Mouse (Mus musculus) olfactory bulb, adult 2 months (tissue): Measurements from ENCODE around the gene Dnaic2. TPM values are rescaled to one million over a fixed set of nuclear protein-coding genes. Genes with fewer than 3 reads are reported as not detected.
A peak's percentile ranks its signal among the peaks of the same experiment; 100 is the strongest.

Experiments used
- H3K27ac ChIP-seq: fragments of 200-500 bp; 2 replicates; pipeline ENCODE4 v1.5.1; 2012; ENCODE audit warnings: low read depth, low read length; ENCODE audit not compliant: insufficient read depth
- H3K4me1 ChIP-seq: fragments of 200-500 bp; 2 replicates; pipeline ENCODE4 v1.6.1; 2012; ENCODE audit warnings: low read length; ENCODE audit not compliant: control insufficient read depth, insufficient read depth
- H3K4me3 ChIP-seq: fragments of 200-500 bp; 2 replicates; pipeline ENCODE4 v1.5.1; 2012; ENCODE audit warnings: mild to moderate bottlenecking, low read depth, low read length, moderate library complexity; ENCODE audit not compliant: insufficient read depth
- CTCF ChIP-seq: fragments of 200-500 bp; IDR thresholded peaks from 2 replicates; pipeline ENCODE4 v1.5.1; 2012; ENCODE audit warnings: low read depth, mild to moderate bottlenecking, low read length, moderate library complexity; ENCODE audit not compliant: insufficient read depth
- POLR2A ChIP-seq: fragments of 200-500 bp; IDR thresholded peaks from 2 replicates; pipeline ENCODE4 v1.6.1; 2012; ENCODE audit warnings: mild to moderate bottlenecking, low read depth, low read length, moderate library complexity; ENCODE audit not compliant: insufficient read depth
- WGBS: fragments of 180-500 bp; shearing (Covaris S2); methylation state at CpG from one replicate; pipeline ENCODE4 v1.1.7; 2018; 5-methylcytosine and 5-hydroxymethylcytosine counted together
- polyA plus RNA-seq: library from polyadenylated mRNA; stranded (reverse); fragments of >200 nt; gene quantifications from 2 replicates; pipeline ENCODE4 v1.2.4, GENCODE M21; 2012; ENCODE audit warnings: low replicate concordance; ENCODE audit not compliant: missing spikeins, insufficient read depth, insufficient read length

Dnaic2 gene
- polyA plus RNA-seq, 1 experiment: not detected

DNA sequence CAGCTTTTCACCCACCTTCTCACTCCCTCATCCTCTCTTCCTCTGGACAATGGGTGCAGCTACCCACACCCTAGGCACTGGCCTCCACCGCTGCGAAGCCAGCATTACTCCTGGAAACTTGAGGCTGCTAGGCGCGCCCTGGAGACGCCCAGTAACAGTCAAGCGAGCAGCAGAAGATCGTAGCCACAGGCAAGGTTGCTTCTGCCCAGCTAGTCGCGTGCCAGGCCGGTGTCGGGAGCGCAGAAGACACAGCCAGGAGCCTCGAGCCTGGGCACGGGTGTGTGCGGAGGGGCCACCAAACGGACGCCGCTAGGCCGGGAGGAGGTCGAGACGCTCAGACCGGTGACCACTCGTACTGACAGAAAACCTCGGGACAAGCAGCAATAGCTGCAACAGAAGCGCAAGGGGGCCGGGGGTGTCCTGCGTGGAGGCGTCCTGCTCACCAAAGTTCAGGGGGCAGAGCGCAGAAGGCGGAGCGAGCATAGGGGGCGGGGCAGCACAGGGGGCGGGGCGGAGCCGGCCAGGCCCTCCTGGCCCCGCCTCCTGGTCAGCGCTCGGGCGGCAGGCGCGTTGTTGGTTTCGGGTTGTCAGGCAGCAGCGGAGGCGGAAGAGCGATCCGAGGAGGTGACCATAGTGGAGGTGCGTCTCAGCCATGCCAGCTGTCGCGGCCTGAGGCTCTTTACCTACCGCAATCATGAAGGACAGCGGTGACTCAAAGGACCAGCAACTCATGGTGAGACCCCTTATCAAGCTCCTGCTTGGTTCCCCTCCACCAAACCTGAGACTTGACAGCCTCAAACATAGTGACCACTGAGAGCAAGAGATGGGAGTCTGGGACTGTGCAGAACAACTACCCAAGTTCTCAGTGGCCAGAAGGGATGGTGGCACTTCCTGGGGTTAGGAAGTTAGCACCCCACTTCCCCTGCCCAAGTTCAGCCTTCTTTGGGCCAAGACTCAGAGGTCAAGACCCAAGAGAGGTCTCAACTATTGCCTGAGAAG, 37.9 kb downstream of the Dnaic2 start, which contains the start of gene Kif19a:
Gene Kif19a, plus strand, starts transcription at position 569 of the 999 bp plus-strand sequence.
- 9% methylated on average over 51 of the region's 51 CpGs for WGBS
- Histone ChIP-seq H3K4me1 (peaks cover 10% of the 10 kb centered on the region), H3K27ac (no peak within 1 kb of the TSS), H3K4me3 (peak within 1 kb of the TSS; percentile 44)
- TF ChIP-seq CTCF (no peak), POLR2A (no peak)

DNA sequence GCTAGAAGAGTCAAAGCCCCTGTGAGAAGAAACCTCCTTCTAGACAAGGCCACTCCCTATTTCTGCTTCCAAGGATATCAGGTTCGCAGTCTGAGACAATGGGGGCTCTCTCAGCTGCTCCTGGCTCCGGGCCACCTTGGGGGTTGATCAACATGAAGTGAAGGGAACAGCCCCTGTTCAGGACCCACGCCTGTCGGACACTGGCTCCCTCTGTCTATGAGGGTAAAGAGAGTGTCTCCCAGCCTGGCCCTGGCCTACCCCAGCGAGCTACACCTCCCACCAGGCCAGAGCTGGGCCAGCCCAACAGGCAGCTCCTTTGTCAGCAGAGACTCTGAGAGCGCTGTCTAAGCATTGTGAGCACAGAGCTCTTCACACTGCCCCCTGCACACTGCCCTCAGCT, 42.7 kb downstream of the Dnaic2 start:
- H3K4me3 ChIP-seq: no peak overlapping the region
- TF ChIP-seq POLR2A: no peak
- no peak for TF ChIP-seq CTCF
- 70% methylated on average over 6 of the region's 6 CpGs for WGBS
- H3K27ac ChIP-seq: no peak overlapping the region
- peaks cover 10% of the 10 kb centered on the region for H3K4me1 ChIP-seq

DNA sequence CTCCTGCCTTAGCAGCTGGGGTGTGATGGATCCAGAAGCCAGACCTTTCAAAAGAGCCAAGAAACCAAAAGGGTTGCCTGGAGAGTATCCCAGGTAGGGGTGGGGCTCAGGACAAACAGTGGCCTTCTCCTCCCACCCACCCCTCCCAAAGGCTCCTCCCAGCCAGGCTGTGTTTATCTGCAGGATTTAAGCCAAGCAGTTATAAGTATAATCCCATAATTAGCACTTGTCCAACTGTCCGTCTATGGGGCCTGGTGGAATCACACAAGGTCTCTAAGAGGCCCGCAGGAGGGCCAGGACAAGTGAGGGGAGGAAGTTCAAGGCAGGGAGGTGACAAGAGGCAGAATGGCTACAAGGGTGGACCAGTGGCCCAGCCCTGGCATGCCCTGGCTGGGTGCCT, 44.7 kb downstream of the Dnaic2 start:
- Histone ChIP-seq H3K4me1 (0 out of 2 replicates have a peak, but pooled peaks cover 3% of the 10 kb centered on the region), H3K27ac (no peak overlapping the region), H3K4me3 (no peak overlapping the region)
- TF ChIP-seq CTCF (no peak), POLR2A (no peak)
- 84% methylated on average over 2 of the region's 2 CpGs for whole genome bisulfite sequencing

- no peak overlapping the region for H3K27ac ChIP-seq
- WGBS: 69% methylated on average over 9 of the region's 9 CpGs
- TF ChIP-seq POLR2A (no peak), CTCF (no peak)
Measured at GRCm38 (mm10) chr11:114780076-114780475, 52.9 kb downstream of the Dnaic2 start.

GRCm38 (mm10) chr11:114785892-114786291, 58.7 kb downstream of the Dnaic2 start:
- Histone ChIP-seq H3K4me1 (peaks cover 17% of the 10 kb centered on the region), H3K4me3 (peak overlapping the region; percentile 35), H3K27ac (no peak overlapping the region)
- WGBS: 72% methylated on average over 10 of the region's 10 CpGs
- TF ChIP-seq POLR2A: no peak
- no peak for TF ChIP-seq CTCF

More at GRCm38 (mm10) chr11:114780076-114780475, 52.9 kb downstream of the Dnaic2 start:
- Histone ChIP-seq H3K4me1 (peaks cover 10% of the 10 kb centered on the region; the same call in 1 of the 2 replicates), H3K4me3 (no peak overlapping the region)

DNA sequence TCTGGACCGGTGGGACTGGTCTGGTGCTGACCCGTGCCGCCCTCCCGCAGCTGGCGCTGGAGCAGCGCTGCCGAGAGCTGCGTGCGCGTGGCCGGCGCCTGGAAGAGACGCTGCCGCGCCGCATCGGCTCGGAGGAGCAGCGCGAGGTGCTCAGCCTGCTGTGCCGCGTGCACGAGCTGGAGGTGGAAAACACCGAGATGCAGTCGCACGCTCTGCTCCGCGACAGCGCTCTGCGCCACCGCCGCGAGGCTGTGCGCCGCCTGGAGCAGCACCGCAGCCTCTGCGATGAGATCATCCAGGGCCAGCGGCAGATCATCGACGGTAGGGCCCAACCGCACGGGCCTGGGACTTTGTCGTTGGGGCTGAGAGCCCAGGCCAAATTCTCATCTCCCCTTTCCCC, 59.1 kb downstream of the Dnaic2 start:
- no peak overlapping the region for H3K27ac ChIP-seq
- peaks cover 19% of the 10 kb centered on the region for H3K4me1 ChIP-seq
- 7% methylated on average over 43 of the region's 43 CpGs for WGBS
- TF ChIP-seq CTCF (no peak), POLR2A (no peak)
- H3K4me3 ChIP-seq: peak overlapping the region; percentile 35

GRCm38 (mm10) chr11:114787611-114788010, 60.4 kb downstream of the Dnaic2 start:
- H3K27ac ChIP-seq: no peak overlapping the region
- no peak overlapping the region for H3K4me3 ChIP-seq
- WGBS: 79% methylated on average over 3 of the region's 3 CpGs
- TF ChIP-seq POLR2A (no peak), CTCF (no peak)
- H3K4me1 ChIP-seq: peaks cover 27% of the 10 kb centered on the region

DNA sequence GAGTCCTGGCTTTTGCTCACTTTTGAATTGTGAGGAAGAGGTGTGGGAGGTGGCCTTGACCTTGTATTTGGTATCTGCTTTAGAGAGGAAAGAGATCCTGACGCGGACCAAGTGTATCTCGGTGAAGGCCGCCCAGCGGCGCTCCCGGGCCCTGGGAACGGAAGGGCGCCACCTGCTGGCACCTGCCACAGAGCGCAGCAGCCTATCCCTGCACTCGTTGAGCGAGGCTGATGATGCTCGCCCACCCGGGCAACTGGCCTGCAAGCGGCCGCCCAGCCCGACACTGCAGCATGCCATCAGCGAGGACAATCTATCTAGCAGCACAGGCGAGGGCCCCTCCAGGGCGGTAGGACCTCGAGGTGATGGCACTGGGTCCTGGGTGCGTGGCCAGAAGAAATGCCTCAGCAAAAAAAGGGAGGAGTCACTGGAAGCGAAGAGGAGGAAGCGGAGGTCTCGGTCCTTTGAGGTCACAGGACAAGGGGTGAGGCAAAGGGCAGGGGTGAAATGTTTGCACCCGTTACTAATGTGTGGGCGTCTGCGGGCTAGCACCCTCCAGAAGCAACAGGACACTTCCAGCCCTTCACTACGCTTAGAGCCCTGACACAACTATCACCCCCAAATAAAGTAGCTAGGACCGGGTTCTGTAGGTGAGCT, 62.0 kb downstream of the Dnaic2 start:
- TF ChIP-seq CTCF: peak; percentile 96
- no peak for TF ChIP-seq POLR2A
- 18% methylated on average over 30 of the region's 30 CpGs for WGBS
- no peak overlapping the region for H3K27ac ChIP-seq
- peak overlapping the region; percentile 25 for H3K4me3 ChIP-seq
- H3K4me1 ChIP-seq: peaks cover 39% of the 10 kb centered on the region

DNA sequence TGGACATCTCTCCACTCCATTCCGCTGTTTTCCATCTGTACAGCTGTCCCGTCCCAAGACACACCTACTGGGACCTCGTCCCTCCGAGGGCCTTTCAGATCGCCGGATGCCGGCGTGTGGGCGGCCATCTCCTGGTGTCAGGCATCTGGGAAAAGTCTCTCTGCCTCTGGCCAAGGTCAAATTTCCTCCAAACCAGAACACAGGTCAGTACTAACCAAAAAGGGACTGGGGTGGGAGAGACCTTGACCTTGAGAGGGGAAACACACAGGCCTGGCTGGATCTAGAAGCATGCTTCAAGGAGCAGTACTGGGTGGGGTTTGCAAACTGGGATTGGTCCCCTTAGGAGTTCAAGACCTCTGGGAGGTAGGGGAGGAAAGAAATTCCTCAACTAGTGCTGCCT, 62.5 kb downstream of the Dnaic2 start:
- Histone ChIP-seq H3K4me1 (peaks cover 43% of the 10 kb centered on the region), H3K27ac (no peak overlapping the region), H3K4me3 (no peak overlapping the region)
- TF ChIP-seq CTCF: no peak
- no peak for TF ChIP-seq POLR2A
- 91% methylated on average over 9 of the region's 9 CpGs for WGBS

DNA sequence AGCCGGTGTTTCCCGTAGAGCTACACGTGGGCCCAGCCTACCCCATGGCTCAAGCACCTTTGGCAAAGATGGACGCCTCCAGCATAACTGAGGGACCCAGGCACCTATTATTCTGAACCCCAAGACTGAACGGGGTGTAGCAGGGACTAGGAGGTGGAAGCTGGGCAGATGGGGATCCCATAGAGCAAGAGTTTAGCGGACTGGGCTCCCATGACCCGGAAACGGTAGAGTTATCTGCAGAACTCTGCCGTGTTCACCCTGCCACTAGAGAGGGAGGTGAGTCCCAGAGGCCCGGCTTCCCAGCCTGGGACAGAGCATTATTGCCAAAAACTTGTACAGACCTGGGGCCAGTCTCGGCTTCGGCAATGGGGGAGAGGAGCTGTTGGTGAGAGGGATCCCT, 63.0 kb downstream of the Dnaic2 start:
- H3K4me1 ChIP-seq: peaks cover 47% of the 10 kb centered on the region
- no peak overlapping the region for H3K27ac ChIP-seq
- H3K4me3 ChIP-seq: no peak overlapping the region
- TF ChIP-seq POLR2A (no peak), CTCF (no peak)
- 92% methylated on average over 12 of the region's 12 CpGs for WGBS
